Mouse (Mus musculus): ENCODE measurements around the gene Prdx1. TPM values are rescaled to one million over a fixed set of nuclear protein-coding genes. Genes with fewer than 3 reads are reported as not detected.
"Not testable (repeated sequence)": the region's sequence is repeated elsewhere in the genome, so short reads cannot be mapped to it uniquely, and the experiment has no call there.

The Prdx1 gene
- total RNA-seq (2015) (400 and 435 TPM in 2 replicates), total RNA-seq (2017) (254 and 304 TPM in 2 replicates)

DNA sequence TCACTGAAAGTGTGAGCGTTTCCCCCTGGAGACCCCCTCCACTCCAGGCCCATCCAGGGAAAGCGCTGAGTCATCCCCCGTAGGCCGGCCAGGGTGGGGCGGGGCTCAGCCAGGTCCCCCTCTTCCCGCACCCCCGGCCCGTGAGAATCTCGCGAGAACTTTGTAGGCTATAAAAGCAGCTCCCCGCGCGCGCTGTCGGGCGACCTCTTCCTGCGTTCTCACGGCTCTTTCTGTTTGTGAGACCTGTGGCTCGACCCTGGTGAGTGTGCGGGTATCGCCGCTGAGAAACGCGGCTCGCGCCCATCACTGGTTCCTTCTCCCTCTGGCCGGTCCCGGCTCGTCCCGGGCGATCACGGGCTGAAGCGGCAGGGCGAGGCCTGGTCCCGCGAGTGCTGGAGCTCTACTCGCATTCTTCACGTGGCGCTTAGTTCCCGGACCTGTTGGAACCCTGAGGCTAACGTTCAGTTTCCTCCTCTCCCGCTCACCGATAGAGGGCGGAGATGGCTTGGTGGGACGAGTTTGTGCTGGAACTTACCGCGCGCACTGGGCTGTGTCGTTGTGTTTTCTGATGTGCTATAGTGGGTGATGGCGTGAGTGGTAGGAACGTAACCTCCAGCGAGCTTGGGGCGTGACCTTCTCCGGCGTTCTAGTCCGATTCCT lies at the start of gene Prdx1:
Gene Prdx1 (plus strand): TSS at position 143 of the 660 bp plus-strand sequence.
- ATAC-seq (replicated peaks; ENCODE audit: poor library complexity), result peak; percentile 85

DNA sequence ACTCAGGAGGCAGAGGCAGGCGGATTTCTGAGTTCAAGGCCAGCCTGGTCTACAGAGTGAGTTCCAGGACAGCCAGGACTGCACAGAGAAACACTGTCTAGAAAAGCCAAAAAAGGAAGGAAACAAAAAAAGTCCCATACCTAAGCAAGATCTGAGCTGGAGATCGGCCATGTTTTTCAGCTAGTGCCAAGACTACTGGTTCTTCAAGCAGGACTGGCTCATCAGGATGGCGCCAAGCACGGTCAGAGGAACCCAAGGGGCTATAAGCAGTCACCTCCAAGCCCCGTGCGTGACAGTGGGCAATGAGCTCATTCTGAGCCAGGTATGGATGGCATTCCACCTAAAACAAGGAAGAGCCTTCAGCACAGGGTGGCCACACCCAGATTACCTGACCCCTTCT lies 46.5 kb upstream of the Prdx1 start:
- no peak for ATAC-seq (replicated peaks; ENCODE audit: poor library complexity)

DNA sequence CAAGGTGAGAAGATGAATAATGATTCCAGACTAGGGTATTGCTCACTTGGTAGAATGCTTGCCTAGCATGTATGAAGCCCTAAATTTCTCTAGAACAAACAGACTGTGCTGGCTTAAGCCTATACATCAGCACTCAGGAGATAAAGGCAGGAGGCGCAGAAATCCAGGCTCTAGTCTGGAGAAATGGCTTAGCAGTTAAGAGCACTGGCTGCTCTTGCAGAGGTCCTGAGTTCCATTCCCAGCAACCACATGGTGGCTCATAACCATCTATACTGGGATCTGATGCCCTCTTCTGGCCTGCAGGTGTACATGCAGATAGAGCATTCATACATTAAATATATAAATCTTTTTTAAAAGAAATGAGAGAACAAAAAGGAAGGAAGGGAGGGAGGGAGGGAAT lies 43.3 kb upstream of the Prdx1 start:
- no peak for ATAC-seq (replicated peaks; ENCODE audit: poor library complexity)

DNA sequence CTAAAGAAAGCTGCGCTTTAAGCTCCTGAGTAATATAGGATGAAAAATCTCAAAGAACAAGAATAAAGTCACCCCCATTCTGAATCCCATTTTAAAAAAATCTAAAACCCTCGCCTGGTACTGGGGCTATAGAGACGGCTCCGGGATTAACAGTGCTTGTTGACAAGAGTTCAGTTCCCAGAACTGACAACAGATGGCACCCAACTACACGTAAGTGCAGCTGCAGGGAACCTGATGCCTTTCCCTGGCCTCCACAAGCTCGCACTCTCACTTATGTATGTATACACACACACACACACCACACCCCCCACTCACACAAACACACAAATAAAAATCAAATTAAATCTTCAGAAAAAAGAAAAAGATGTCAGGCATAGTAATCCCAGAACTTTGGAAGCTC lies 41.0 kb upstream of the Prdx1 start:
- ATAC-seq (replicated peaks; ENCODE audit: poor library complexity), result peak; percentile 95

DNA sequence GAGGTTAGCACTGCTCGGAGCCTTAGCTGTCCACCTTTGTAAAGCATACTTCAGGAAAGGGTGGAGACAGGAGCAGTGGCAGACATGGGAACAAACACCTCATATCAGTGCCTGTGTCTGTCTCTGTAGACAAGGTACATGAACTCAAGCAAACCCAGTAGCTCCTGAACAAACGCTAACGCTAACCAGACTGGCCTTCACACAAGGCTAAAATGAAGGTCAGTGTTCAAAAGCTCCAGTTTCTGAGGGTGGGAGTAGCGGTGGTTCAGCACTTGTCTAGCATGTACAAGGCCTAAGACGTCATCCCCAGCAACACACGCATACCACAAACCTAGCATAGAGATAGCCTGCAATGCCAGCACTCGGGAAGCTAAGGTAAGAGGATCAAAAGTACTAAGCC lies 39.7 kb upstream of the Prdx1 start:
- ATAC-seq (replicated peaks; ENCODE audit: poor library complexity), result no peak

DNA sequence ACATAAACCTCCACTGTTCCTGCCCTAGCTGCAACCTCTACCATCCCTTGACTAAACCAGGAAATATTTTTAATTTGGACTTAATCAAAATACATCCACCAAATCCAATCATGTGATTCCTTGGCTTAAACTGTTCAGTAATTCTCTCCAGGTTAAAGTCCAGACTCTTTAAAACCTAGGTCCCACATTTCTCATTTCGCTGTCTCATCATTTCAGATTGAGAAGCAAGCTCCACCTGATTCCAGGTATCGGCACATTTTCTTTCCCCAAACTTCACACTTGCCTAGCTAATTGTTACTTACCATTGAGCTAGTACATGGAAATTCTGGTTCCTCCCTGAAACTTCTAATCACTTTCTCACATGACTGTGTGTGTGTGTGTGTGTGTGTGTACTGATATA lies 35.9 kb upstream of the Prdx1 start:
- ATAC-seq (replicated peaks; ENCODE audit: poor library complexity), result no peak

DNA sequence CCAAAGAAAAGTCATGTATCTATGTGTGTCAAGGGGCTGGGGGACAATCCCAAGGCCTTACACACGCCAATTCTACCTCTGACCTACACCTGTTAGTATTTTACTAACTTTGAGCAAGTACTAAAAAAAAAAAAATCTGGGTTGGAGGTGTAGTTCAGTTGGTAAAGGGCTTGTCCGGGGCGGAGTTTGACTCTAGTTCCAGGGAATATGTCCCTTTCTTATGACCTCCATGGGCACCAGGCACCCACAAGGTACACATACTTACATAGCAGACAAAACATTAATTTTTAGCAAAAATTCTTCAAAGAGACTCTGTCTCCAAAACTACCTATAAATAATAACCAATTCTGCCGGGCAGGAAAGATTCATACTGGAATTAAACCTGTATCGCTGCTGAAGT lies 35.0 kb upstream of the Prdx1 start:
- ATAC-seq (replicated peaks; ENCODE audit: poor library complexity), result no peak

DNA sequence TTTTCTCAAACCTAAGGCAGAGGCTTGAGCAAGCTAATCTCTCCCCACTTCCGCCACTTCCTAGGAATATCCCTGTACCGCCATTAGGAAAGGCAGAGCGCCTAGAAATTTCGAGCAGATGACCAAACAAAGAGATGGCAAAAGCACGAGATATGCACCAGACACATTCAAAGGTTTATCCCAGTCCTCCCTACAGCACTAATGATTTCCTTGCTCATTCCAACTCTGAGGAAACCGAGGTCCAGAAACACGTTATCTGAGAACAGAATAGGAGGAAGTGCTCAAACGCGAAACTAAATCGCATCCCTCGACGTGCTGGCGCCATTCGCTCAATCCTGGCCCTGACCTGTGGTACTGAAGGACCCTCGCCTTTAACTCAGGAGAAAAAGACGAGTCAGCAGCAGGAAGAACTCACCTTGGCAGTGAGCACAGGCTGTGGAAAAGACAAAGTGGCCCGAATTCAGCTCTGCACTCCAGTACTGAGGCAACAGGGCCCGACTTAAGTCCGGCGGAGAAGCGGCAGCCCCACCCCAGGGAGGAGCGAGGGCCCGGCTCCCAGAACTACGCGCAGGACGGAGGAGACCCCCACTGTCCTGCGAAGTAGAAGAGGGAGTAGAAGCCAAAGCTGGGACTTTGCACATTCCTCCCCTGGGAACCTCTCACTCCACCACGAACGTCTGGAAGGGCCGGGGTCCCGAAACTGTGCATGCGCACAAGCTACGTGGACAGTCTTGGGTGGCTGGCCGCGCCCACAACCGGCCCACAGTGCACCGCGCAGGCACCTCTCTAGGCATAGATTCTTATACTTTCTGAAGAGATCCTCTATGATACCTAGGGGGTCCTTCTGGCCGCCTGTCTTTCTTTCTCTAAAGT lies 34.2 kb upstream of the Prdx1 start, which contains the start of gene Akr1a1:
Gene Akr1a1 (minus strand): TSS at position 757 of the 873 bp plus-strand sequence.
- ATAC-seq (replicated peaks; ENCODE audit: poor library complexity), result peak; percentile 92

DNA sequence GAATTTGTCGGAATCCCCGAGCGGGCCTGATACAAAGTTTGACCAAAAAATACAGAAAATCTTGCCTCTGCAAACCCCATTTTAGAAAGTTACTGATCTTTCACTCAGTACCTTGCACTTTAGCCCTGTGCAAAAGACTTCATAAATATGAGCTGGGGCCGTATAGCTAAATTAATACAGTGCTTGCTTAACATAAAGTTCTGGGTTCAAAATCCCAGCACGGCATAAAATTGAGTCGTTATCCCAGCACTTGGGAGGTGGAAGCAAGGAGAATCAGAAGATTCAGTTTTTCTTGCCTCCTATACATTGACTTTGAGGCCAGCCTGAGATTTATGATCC lies 33.6 kb upstream of the Prdx1 start:
- peak; percentile 13; the same call in 1 of the 2 replicates for ATAC-seq (replicated peaks; ENCODE audit: poor library complexity)

DNA sequence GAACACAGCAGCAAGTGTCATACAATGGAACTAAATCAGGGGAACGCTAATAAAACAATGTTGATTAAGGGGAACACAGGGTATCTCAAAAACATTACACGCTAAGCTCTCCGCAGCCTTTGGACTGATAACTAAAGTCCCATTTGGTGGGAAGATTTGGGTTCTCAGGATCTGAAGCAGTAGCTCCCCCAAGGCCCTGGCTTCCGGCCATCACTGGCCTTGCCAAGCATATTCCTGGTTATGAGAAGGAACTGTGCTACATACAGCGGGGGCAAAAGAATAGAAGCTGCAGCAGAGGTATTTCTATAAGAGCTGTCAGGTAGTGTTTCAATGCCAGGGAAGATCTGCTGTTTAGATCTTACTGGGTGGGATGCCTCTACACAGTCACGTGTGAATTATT lies 32.1 kb upstream of the Prdx1 start:
- no peak for ATAC-seq (replicated peaks; ENCODE audit: poor library complexity)

DNA sequence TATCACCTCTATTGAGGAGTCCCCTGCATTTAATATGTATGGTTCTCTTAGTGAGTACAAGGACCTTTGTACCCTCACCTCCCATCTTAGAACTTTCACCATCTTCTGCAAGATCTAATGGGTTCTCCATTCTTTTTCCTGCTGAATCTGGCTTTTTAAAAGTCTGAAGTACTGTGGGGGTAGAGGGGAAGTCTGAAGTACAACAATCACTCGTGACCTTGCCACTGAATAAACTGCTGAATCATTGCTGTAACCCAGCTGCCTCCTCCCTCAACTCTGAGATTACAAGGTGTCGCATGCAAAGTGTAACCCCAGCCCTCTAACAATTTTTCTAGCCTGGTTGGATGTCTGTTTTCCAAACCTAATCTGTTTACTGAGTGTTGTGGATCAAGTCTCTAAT lies 30.2 kb upstream of the Prdx1 start:
- peak; percentile 53 for ATAC-seq (replicated peaks; ENCODE audit: poor library complexity)

DNA sequence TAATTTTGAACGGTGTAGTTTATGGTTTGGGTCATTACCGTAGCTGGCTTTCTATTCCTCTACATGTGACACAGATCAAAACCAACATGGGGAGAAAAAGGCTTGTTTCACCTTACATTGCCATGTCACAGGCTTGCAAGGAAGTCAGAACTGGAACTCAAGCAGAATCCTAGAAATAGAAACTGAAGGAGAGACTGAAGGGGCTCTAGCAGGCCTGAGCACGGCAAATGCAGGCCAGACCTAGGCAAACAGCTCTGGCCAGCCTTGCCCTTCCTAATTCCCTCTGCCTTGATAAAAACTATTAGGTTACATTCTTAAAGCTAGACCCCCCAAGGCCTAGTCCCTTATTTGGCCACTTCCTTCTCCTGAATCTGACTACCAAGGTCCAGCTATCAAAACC lies 29.7 kb upstream of the Prdx1 start:
- ATAC-seq (replicated peaks; ENCODE audit: poor library complexity), result no peak

DNA sequence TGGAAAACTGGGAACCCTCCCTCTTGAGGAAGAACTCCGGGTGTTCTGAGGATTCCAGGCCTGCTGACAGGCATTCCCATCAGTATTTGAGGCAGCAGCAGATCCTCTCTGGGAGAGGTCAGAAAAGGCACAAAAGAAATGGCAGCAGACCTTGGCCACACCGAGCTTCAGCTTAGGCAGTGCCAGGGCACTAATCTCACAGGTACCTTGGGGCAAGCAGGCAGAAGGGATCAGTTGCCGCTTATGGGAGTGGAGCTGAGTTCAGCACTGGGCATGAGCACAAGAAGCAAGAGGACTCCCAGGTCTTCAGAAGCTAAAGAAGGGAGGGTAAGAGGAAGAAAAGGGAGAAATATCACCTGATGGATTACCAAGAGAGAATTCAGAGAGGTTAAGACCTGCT lies 27.4 kb upstream of the Prdx1 start:
- no peak for ATAC-seq (replicated peaks; ENCODE audit: poor library complexity)

DNA sequence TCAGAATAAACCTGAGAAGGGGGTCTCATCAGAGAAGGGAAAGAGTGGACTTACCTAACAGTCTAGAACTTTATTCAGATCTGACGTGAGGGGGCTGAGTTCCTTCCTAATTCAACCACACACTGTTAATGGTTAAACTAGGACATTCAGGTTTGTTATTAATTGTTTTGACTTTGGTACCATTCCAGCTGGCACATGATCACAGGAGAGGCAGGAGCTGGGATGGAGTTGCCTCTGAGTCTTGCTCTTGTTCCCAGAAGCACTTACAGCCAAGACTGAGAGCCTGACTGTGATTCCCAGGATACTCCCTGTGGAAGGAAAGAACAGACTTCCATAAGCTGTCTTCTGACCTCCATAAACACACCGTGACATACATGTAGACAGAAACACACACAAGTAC lies 25.9 kb upstream of the Prdx1 start:
- no peak for ATAC-seq (replicated peaks; ENCODE audit: poor library complexity)

DNA sequence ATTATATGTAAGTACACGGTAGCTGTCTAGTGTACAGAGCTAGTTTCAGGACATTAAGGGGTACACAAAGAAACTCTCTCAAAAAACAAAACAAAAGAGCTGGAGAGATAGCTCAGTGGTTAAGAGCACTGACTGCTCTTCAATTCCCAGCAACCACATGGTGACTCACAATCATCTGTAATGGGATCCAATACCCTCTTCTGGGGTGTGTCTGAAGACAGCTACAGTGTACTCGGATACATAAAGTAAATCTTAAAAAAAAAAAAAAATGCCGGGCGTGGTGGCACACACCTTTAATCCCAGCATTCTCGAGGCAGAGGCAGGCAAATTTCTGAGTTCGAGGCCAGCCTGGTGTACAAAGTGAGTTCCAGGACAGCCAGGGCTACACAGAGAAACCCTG lies 25.4 kb upstream of the Prdx1 start:
- not testable (repeated sequence) for ATAC-seq (replicated peaks; ENCODE audit: poor library complexity)

DNA sequence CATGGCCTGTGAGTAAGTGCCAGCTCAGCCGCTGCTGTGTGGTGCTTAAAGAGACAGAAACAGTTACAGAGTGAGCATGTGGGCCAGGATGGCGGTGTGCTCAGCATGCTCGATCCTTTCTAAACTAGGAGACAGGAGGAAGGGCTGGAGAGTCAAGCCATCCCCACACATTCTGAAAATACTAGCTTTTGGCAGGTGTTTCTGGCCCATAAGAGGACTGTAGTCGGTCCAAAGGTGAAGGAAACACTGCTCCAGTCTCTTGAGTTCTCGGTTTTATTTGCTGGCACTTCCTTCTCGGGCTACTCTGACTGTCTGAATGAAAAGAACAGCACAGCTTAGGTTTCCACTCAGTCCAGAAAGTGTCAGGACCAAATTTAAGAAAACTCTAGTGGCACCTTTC lies 24.5 kb upstream of the Prdx1 start:
- no peak for ATAC-seq (replicated peaks; ENCODE audit: poor library complexity)

DNA sequence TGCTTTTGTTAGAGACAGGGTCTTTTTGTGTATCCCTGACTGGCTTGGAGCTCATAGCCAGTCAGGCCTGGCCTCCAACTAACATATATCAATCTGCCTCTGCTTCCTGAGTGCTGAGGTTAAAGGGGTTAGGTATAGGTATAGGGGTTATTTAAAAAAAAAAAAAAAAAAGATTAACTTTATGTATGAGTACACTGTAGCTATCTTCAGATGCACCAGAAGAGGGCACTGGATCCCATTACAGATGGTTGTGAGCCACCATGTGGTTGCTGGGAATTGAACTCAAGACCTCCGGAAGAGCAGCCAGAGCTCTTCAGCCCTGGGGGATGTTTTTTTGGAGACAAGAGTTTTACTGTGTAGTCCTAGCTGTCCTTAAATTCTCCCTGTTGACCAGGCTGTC lies 23.3 kb upstream of the Prdx1 start:
- no peak for ATAC-seq (replicated peaks; ENCODE audit: poor library complexity)

DNA sequence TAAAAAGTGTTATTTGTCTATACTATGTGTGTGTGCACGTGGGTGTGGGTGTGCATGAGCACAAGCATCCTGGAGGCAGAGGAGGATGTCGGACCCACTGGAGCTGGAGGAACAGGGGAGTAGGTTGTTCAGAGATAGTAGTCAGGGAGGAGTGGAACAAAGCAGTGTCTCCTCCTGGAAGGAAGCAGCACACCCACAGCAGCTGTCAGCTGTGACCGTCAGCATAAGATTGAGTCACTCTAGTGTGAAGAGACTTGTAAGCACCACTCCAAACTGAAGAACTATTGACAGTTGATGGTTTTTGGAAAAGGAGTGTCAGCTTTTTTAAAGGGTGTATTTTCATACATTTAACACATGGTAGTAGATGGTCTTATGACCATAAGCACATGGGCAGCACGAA lies 18.7 kb upstream of the Prdx1 start:
- ATAC-seq (replicated peaks; ENCODE audit: poor library complexity), result no peak

DNA sequence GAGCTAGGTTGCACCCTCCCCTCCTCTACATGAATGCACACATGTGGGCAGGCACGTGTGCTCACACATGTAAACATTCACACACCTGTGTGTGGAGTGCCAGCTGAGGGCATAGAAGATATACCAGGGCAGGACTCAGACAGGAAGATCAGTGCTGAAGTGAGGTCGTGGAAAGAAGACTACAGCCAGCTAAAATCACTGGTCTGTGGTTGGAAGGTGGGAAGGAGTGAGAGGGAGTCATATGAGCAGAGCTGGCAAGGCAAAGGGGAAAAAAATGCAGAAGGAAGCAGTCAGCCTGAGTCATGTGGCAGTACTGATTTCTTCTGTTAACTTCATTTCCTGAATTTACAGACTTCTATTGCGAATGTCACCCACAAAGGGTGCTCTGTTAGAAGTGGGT lies 17.2 kb upstream of the Prdx1 start:
- peak; percentile 81 for ATAC-seq (replicated peaks; ENCODE audit: poor library complexity)

DNA sequence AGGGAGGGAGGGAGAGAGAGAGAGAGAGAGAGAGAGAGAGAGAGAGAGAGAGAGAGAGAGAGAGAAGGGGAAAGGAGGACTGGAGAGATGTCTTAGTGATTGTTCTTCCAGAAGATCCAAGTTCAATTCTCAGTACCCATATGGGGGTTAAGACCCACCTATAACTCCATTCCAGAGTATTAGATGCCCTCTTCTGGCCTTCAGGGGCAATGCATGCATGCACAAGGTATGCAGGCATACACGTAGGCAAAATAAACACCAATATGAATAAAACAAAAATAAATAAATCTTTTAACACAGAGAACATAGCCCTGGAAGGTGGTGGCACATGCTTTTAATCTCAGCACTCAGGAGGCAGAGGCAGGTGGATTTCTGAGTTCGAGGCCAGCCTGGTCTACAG lies 16.1 kb upstream of the Prdx1 start:
- ATAC-seq (replicated peaks; ENCODE audit: poor library complexity), result no peak

DNA sequence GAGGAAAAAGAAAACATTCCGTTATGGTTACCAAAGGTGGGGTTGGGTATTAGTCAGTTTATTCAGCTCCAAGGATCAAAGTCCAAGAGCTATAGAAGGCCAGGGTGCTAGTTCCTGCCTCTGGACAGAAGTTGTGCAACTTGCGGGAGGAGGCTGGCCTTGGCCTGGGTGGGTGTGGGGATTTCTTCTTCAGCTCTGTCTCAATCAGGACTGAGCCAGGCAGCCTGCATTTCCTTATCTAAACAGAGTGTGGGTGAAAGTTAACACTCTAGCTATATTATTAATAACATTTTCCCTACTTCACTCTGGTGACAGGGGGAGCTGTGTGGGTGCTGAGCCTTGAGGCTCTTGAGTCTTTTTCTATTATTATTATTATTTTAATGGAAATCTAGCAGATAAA lies 12.6 kb upstream of the Prdx1 start:
- peak; percentile 88 for ATAC-seq (replicated peaks; ENCODE audit: poor library complexity)

DNA sequence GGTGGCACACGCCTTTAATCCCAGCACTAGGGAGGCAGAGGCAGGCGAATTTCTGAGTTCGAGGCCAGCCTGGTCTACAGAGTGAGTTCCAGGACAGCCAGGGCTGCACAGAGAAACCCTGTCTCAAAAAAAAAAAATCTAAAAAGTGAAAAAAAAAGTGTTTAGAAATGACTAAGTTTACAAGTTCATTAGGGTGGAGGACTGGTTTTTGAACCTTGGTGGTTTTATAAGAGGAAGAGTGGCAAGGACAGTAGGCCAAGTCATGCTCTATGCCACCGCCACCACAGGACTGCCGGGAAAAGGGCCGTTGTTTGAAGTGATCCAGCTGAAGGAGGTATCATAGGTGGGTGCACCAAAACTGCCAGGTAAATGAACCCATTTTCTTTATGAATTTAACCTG lies 10.6 kb upstream of the Prdx1 start:
- not testable (repeated sequence) for ATAC-seq (replicated peaks; ENCODE audit: poor library complexity)
